ENCODE assay signal across 12 mouse cellular contexts in genomic region chr12:79354621-79355020, GRCm38 (mm10). TPM values are rescaled to one million over a fixed set of nuclear protein-coding genes. Genes with fewer than 3 reads are reported as not detected.
A peak's percentile ranks its signal among the peaks of the same experiment; 100 is the strongest.
DNase-seq lines count a peak whose midpoint lies in the region; ATAC-seq and TF ChIP-seq lines count a peak whose summit lies in the region.
"Had no signal": no experiment of that assay in that cellular context is flagged by ENCODE, and none has a peak within 500 bp of the region (broad histone marks: within the 10 kb centered on the region; RNA-seq: fewer than 3 reads in every experiment).

No protein-coding gene starts in this region.

- no peak overlapping the region for H3K9ac ChIP-seq in heart, embryonic 13.5 days
- no peak overlapping the region for H3K9ac ChIP-seq in heart, embryonic 11.5 days (ENCODE audit: low read depth, low read length)
- no peak overlapping the region for H3K9ac ChIP-seq in embryonic facial prominence, embryonic 15.5 days
- H3K9ac ChIP-seq in kidney, embryonic 14.5 days (ENCODE audit: low read depth, low read length): no peak overlapping the region
- H3K9ac ChIP-seq in hindbrain, postnatal 0 days (replicated peaks; ENCODE audit: low read length): no peak overlapping the region

- H3K27ac ChIP-seq in heart, embryonic 13.5 days (replicated peaks): peak overlapping the region; percentile 33
- no peak overlapping the region for H3K27ac ChIP-seq in heart, embryonic 11.5 days (ENCODE audit: low read depth, low read length)
- peak overlapping the region; percentile 51; the same call in 1 of the 2 replicates for H3K27ac ChIP-seq in embryonic facial prominence, embryonic 15.5 days (replicated peaks)
- peak overlapping the region; percentile 72; the same call in 1 of the 2 replicates for H3K27ac ChIP-seq in kidney, embryonic 14.5 days (ENCODE audit: low read depth, low read length)
- H3K27ac ChIP-seq in layer of hippocampus, adult 2 months: no peak overlapping the region
- no peak overlapping the region for H3K27ac ChIP-seq in hindbrain, postnatal 0 days

- TF ChIP-seq CTCF in layer of hippocampus, adult 2 months (conservative IDR thresholded peaks at IDR 0.05): no peak
- TF ChIP-seq CTCF in hindbrain, postnatal 0 days (IDR thresholded peaks at IDR 0.05; ENCODE audit: low read depth): no peak

- H3K9me3 ChIP-seq in heart, embryonic 13.5 days: 0 out of 2 replicates have a peak, but pooled peaks cover 2% of the 10 kb centered on the region
- no peaks in the 10 kb centered on the region for H3K9me3 ChIP-seq in heart, embryonic 11.5 days (replicated peaks; ENCODE audit: control insufficient read depth, low read length)
- no peaks in the 10 kb centered on the region for H3K9me3 ChIP-seq in embryonic facial prominence, embryonic 15.5 days (replicated peaks)
- no peaks in the 10 kb centered on the region for H3K9me3 ChIP-seq in kidney, embryonic 14.5 days (ENCODE audit: control insufficient read depth, low read length)
- no peaks in the 10 kb centered on the region for H3K9me3 ChIP-seq in hindbrain, postnatal 0 days (ENCODE audit: low read length)

- DNase-seq in lung, postnatal 14 days: peak; percentile 21
- DNase-seq in layer of hippocampus, adult 2 months (ENCODE audit: low spot score in 2 of 2): no peak
- DNase-seq in right cerebral cortex, postnatal 10 days (ENCODE audit: low spot score in 2 of 2): no peak
- DNase-seq in hindbrain, postnatal 0 days (ENCODE audit: low spot score): no peak
- DNase-seq: cerebellum, postnatal 25 days; gastrocnemius, postnatal 25 days; right cerebral cortex, postnatal 14 days had no signal

- no peak overlapping the region for H3K4me3 ChIP-seq in heart, embryonic 13.5 days
- H3K4me3 ChIP-seq in heart, embryonic 11.5 days (ENCODE audit: low read depth, low read length): no peak overlapping the region
- no peak overlapping the region for H3K4me3 ChIP-seq in embryonic facial prominence, embryonic 15.5 days (replicated peaks)
- H3K4me3 ChIP-seq in kidney, embryonic 14.5 days (ENCODE audit: low read length): no peak overlapping the region
- no peak overlapping the region for H3K4me3 ChIP-seq in layer of hippocampus, adult 2 months
- H3K4me3 ChIP-seq in hindbrain, postnatal 0 days (ENCODE audit: low read length): no peak overlapping the region

- no peak overlapping the region for H3K4me2 ChIP-seq in heart, embryonic 13.5 days
- H3K4me2 ChIP-seq in heart, embryonic 11.5 days: no peak overlapping the region
- no peak overlapping the region for H3K4me2 ChIP-seq in embryonic facial prominence, embryonic 15.5 days (replicated peaks)
- H3K4me2 ChIP-seq in kidney, embryonic 14.5 days (replicated peaks; ENCODE audit: low read depth, low read length): no peak overlapping the region
- H3K4me2 ChIP-seq in hindbrain, postnatal 0 days (ENCODE audit: low read depth, low read length): no peak overlapping the region

- no peaks in the 10 kb centered on the region for H3K36me3 ChIP-seq in heart, embryonic 13.5 days
- no peaks in the 10 kb centered on the region for H3K36me3 ChIP-seq in heart, embryonic 11.5 days (ENCODE audit: control insufficient read depth, insufficient read depth, low read length)
- no peaks in the 10 kb centered on the region for H3K36me3 ChIP-seq in embryonic facial prominence, embryonic 15.5 days
- no peaks in the 10 kb centered on the region for H3K36me3 ChIP-seq in kidney, embryonic 14.5 days (ENCODE audit: control insufficient read depth, insufficient read depth, low read length)
- no peaks in the 10 kb centered on the region for H3K36me3 ChIP-seq in hindbrain, postnatal 0 days (ENCODE audit: insufficient read depth, low read length)

- H3K27me3 ChIP-seq in heart, embryonic 13.5 days (replicated peaks): no peaks in the 10 kb centered on the region
- H3K27me3 ChIP-seq in heart, embryonic 11.5 days (ENCODE audit: control insufficient read depth, insufficient read depth, low read length): no peaks in the 10 kb centered on the region
- H3K27me3 ChIP-seq in embryonic facial prominence, embryonic 15.5 days: no peaks in the 10 kb centered on the region
- no peaks in the 10 kb centered on the region for H3K27me3 ChIP-seq in kidney, embryonic 14.5 days (ENCODE audit: control insufficient read depth, insufficient read depth, low read length)
- H3K27me3 ChIP-seq in hindbrain, postnatal 0 days (ENCODE audit: insufficient read depth, low read length): no peaks in the 10 kb centered on the region
- H3K27me3 ChIP-seq: CH12.LX had no signal

- WGBS in heart, embryonic 13.5 days: 59% methylated on average over 7 of the region's 7 CpGs
- 67% methylated on average over 7 of the region's 7 CpGs for WGBS in heart, embryonic 11.5 days (ENCODE audit: insufficient replicate concordance)
- WGBS in embryonic facial prominence, embryonic 15.5 days: 51% methylated on average over 7 of the region's 7 CpGs
- WGBS in kidney, embryonic 14.5 days: 45% methylated on average over 7 of the region's 7 CpGs
- WGBS in hindbrain, postnatal 0 days: 82% methylated on average over 7 of the region's 7 CpGs

- no peak for ATAC-seq in heart, embryonic 13.5 days (ENCODE audit: extremely low read depth, insufficient number of reproducible peaks, low FRiP score, low TSS enrichment)
- no peak for ATAC-seq in heart, embryonic 11.5 days (replicated peaks; ENCODE audit: insufficient number of reproducible peaks, low FRiP score, low TSS enrichment)
- peak; percentile 81 for ATAC-seq in embryonic facial prominence, embryonic 15.5 days (ENCODE audit: insufficient number of reproducible peaks, low FRiP score, low TSS enrichment, low read depth)
- peak; percentile 77; the same call in 1 of the 2 replicates for ATAC-seq in kidney, embryonic 14.5 days (ENCODE audit: low FRiP score, low TSS enrichment)
- no peak for ATAC-seq in hindbrain, postnatal 0 days

- peaks cover 42% of the 10 kb centered on the region for H3K4me1 ChIP-seq in heart, embryonic 13.5 days
- H3K4me1 ChIP-seq in heart, embryonic 11.5 days (ENCODE audit: control insufficient read depth, insufficient read depth, low read length): peaks cover 18% of the 10 kb centered on the region
- peaks cover 23% of the 10 kb centered on the region for H3K4me1 ChIP-seq in embryonic facial prominence, embryonic 15.5 days
- H3K4me1 ChIP-seq in kidney, embryonic 14.5 days (ENCODE audit: control insufficient read depth, insufficient read depth, low read length): peaks cover 15% of the 10 kb centered on the region
- H3K4me1 ChIP-seq in hindbrain, postnatal 0 days (ENCODE audit: insufficient read depth, low read length): no peaks in the 10 kb centered on the region

RNA-seq across cellular contexts. Expression of gene Rad51b, which starts 57.5 kb away (rescaled TPM):
- polyA plus RNA-seq in heart, embryonic 13.5 days (2015; fragmentation: Nextera tagmentation; extraction: Ambion mirVana): 4.8 and 5.9 TPM in 2 replicates
- polyA plus RNA-seq in heart, embryonic 11.5 days (2014; fragmentation: Nextera tagmentation; extraction: Ambion mirVana): 5.1 and 6.4 TPM in 2 replicates
- 6.3 and 7.3 TPM in 2 replicates for polyA plus RNA-seq in embryonic facial prominence, embryonic 15.5 days (2015; fragmentation: Nextera tagmentation; extraction: Ambion mirVana)
- 7.2 and 8.5 TPM in 2 replicates for polyA plus RNA-seq in kidney, embryonic 14.5 days (2014; fragmentation: Nextera tagmentation; extraction: Ambion mirVana)
- total RNA-seq in layer of hippocampus, adult 2 months (2021): under 1 TPM in 1 of 2 experiments, not detected in 1; 0.18 TPM
- total RNA-seq in hindbrain, postnatal 0 days (2014; rRNA removed): 1.1 and 1.4 TPM in 2 replicates
- polyA plus RNA-seq in hindbrain, postnatal 0 days (2015; fragmentation: Nextera tagmentation; extraction: Ambion mirVana): 1.1 and 1.9 TPM in 2 replicates

RNA-seq across cellular contexts. Expression of gene Zfyve26, which starts 58.5 kb away (rescaled TPM):
- 7.4 and 8.1 TPM in 2 replicates for polyA plus RNA-seq in heart, embryonic 13.5 days (2015; fragmentation: Nextera tagmentation; extraction: Ambion mirVana)
- 11.5 and 13.7 TPM in 2 replicates for polyA plus RNA-seq in heart, embryonic 11.5 days (2014; fragmentation: Nextera tagmentation; extraction: Ambion mirVana)
- polyA plus RNA-seq in embryonic facial prominence, embryonic 15.5 days (2015; fragmentation: Nextera tagmentation; extraction: Ambion mirVana): 11.6 and 14.7 TPM in 2 replicates
- 12.8 and 19.4 TPM in 2 replicates for polyA plus RNA-seq in kidney, embryonic 14.5 days (2014; fragmentation: Nextera tagmentation; extraction: Ambion mirVana)
- 10 to 100 TPM; 34.2 to 40.9 TPM for total RNA-seq in layer of hippocampus, adult 2 months (2021)
- total RNA-seq in hindbrain, postnatal 0 days (2014; rRNA removed): 24.5 and 28.0 TPM in 2 replicates
- polyA plus RNA-seq in hindbrain, postnatal 0 days (2015; fragmentation: Nextera tagmentation; extraction: Ambion mirVana): 6.6 and 7.7 TPM in 2 replicates

Comparison
In these comparisons a context has a peak if more than half of its experiments do, and no peak if none do; other contexts are left out.
1. H3K27ac ChIP-seq: peak in heart, embryonic 13.5 days (single experiment), embryonic facial prominence, embryonic 15.5 days (single experiment) and kidney, embryonic 14.5 days (single experiment); none in heart, embryonic 11.5 days (single experiment), layer of hippocampus, adult 2 months (single experiment) and hindbrain, postnatal 0 days (single experiment).
2. ATAC-seq: peak in embryonic facial prominence, embryonic 15.5 days (single experiment) and kidney, embryonic 14.5 days (single experiment); none in heart, embryonic 13.5 days (single experiment), heart, embryonic 11.5 days (single experiment) and hindbrain, postnatal 0 days (single experiment).